Comparison of ENCODE assay signal across 13 mouse cellular contexts in genomic region chr1:44235311-44235710, GRCm38 (mm10). TPM values are rescaled to one million over a fixed set of nuclear protein-coding genes. Genes with fewer than 3 reads are reported as not detected.
"Had no signal": no experiment of that assay in that cellular context is flagged by ENCODE, and none has a peak within 500 bp of the region (broad histone marks: within the 10 kb centered on the region; RNA-seq: fewer than 3 reads in every experiment).

No protein-coding gene starts in this region.

- DNase-seq: retina, postnatal 1 day; right cerebral cortex, adult 18-20 months; right cerebral cortex, postnatal 14 days; right cerebral cortex, postnatal 25 days; right cerebral cortex, postnatal 4 days; spleen, adult 18-20 months; thymus, adult 18-20 months; thymus, adult 2 months; thymus, postnatal 14 days; thymus, postnatal 25 days; thymus, postnatal 36 days; thymus, postnatal 4 days had no signal

RNA-seq across cellular contexts. Expression of gene Mettl21e, which starts 16.6 kb away (rescaled TPM):
- total RNA-seq: neutrophil, adult 5-6 weeks had no signal
